Mouse (Mus musculus): Measurements from ENCODE around the gene Bcl2l12.
A peak's percentile ranks its signal among the peaks of the same experiment; 100 is the strongest.

The Bcl2l12 gene

DNA sequence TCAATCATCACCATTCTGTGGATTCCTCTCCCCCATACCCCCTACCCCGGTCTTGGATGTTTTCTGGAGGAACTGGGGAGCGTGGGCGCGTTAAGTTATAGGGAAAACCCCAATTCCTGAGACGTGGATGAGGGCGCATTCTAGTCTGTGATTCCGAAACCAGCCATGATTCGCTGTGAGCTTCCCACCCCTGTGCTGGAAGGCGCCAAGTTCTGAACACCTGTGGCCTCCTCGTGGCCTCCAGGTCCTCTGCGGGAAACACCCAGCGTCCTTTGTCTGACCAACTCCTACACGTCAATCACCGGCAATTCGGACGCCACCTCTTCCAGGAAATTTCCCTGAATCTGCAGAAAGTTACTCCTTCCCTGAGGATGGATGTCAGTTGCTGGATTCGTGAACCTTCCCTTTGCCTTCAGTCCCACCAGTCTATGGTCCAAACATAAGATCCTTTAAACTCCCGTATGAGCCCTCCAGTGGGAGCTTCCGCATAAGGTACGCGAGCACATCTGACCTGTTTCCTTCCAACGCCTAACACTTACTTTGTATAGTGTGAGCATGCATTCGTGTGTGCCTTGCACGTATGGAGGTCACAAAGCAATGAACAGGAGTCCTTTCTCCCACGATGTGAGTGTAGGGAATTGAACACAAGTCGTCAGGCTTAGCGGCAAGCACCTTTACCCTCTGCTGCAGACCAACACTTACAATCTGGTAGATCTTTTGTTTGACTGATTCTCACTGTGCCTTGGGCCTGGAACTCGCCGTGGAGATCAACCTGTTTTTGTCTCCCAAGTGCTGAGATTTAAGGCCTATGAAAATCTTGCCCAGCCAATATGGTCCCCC is 11.4 kb downstream of the Bcl2l12 start:
- DNase-seq (ENCODE audit: low read depth in 2 of 2, low spot score in 2 of 2), result no peak

GRCm38 (mm10) chr7:44986192-44986878 is 12.2 kb downstream of the Bcl2l12 start, which contains the start of gene Prmt1:
Gene Prmt1 (minus strand): TSS chr7:44986568.
- peak; percentile 98 for DNase-seq (ENCODE audit: low read depth in 2 of 2, low spot score in 2 of 2)

DNA sequence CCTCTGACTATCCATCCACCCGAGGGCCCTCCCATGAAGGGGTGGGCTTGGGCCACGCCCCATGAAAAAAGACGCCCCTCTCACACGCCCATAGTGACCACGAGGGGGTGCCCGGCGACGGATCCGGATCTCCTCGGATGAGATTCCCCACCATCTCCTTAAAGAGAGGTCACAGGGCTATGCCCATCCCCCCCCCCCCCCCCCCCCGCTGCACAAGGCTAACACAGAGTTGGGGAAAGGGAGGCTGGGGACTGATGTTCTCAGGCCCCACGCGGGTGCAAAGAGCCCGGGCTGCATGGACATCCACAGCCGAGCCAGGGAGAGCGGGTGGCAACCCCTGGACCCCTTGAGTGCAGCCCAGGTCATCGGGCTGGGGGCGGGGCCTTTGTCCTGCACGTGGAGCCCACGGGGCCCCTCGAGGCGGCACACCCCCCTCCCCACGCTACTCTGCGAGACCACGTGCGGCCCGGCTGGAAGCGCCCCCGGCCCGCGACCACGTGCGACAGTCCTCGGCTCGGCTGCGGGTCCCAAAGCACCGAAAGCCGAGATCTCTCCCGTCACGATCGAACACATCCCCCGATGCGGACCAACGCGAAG is 12.8 kb downstream of the Bcl2l12 start:
- peak; percentile 45 to 48 for DNase-seq (ENCODE audit: low read depth in 2 of 2, low spot score in 2 of 2)

DNA sequence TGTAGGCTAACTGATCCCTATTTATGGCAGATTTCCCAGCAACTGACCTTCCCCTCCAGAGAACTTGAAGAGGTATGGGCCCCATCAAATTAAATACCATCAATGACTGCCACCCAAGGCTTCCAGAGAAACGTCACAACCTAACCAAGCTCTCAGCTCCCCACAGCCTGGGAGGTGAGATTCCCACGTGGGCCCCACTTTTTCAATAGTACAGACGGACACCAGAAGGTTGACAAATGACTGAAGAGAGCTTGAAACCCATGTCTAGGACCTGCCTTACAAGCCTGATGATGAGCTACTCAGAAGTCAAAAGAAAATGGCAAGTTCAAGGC is 13.7 kb downstream of the Bcl2l12 start:
- no peak for DNase-seq (ENCODE audit: low read depth in 2 of 2, low spot score in 2 of 2)

- no peak for DNase-seq (ENCODE audit: low read depth in 2 of 2, low spot score in 2 of 2)
Measured at GRCm38 (mm10) chr7:44983944-44984832, 14.3 kb downstream of the Bcl2l12 start.

DNA sequence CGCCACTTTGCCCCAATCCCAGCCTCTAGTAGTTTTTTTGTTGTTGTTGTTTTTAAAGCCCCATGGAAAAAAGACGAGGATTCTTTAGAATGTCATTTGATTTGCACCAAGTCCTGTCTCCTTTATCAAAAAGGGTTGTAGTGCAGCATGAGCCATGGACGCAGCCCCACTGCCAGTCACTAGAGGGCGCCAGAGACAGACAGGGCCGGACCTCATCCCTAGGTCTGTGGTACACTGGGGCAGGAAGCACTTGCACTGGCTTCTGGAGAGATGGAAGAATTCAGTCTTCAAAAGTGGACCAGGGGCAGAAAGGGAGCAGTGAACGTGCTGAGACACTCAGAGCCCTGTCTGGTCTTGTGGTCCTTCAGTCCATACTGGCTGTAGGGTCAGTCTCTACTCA is 15.4 kb downstream of the Bcl2l12 start:
- peak; percentile 85 to 89 for DNase-seq (ENCODE audit: low read depth in 2 of 2, low spot score in 2 of 2)

GRCm38 (mm10) chr7:44981539-44981938 is 17.0 kb downstream of the Bcl2l12 start:
- no peak for DNase-seq (ENCODE audit: low read depth in 2 of 2, low spot score in 2 of 2)

DNA sequence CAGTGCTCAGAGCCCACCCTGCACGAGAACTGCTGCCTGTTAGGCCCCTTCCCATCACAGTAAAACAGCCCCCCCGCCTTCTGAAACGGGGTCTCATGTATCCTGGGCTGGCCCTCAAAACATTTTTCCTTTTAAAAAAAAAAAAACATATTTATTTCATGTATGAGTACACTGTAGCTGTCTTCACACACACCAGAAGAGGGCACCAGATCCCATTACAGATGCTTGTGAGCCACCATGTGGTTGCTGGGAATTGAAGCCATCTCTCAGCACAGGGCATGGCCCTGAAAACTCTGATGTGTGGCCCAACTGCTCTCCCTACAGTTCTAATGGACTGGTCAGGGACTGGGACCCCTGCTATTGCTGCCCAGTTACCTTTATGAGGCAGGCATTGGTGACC is 20.2 kb downstream of the Bcl2l12 start:
- no peak for DNase-seq (ENCODE audit: low read depth in 2 of 2, low spot score in 2 of 2)

DNA sequence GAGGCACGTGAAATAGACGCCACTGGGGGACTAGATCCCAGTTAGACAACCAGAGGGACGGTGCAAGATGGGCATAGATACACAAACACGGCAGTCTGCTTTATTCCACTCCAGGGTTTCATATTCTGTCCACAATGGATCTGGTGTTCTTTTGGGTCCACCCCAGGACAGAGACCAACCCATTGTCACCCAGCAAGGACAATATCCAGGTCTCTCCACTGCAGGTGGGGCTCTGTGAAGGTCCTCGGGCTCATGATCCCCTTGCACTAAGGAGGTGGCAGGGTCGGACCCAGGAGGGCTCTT is 23.4 kb downstream of the Bcl2l12 start:
- no peak for DNase-seq (ENCODE audit: low read depth in 2 of 2, low spot score in 2 of 2)

DNA sequence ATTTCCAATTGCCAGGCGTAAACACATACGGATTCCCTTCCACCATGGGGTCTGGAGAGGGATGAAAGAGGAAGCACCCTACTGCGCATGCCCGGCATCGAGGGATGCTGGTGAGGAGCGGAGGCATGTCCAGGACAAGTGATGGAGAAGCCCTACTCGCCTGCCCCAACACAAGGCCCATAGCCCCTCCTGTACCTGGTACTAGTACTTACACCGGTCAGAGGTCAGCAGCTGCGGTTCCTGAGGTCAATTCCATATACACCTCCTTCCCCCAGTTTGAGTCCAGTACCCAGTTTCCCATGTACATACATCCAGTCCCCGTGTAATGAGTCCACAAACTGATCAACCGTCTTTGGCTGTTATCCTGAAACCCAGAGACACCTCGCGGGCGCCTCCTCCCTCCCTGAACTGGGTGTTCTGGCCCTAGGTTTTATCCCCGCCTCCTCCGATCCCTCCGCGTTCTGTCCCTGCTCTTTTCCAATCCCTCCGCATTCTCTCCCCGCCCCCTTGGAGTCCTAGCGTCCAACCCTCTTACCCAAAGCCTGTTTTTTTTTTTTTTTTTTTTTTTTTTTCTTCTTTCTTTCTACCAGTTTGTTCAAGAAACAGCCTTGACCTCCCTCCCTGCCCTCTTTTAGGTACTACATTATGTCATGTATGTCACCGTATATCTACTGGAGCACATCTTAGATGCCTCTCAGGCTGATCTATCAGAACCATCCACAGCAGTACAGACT is 24.0 kb downstream of the Bcl2l12 start, which contains the start of gene Cpt1c:
Gene Cpt1c, minus strand, starts transcription at position 469 of the 734 bp plus-strand sequence.
- DNase-seq (ENCODE audit: low read depth in 2 of 2, low spot score in 2 of 2), result no peak

DNA sequence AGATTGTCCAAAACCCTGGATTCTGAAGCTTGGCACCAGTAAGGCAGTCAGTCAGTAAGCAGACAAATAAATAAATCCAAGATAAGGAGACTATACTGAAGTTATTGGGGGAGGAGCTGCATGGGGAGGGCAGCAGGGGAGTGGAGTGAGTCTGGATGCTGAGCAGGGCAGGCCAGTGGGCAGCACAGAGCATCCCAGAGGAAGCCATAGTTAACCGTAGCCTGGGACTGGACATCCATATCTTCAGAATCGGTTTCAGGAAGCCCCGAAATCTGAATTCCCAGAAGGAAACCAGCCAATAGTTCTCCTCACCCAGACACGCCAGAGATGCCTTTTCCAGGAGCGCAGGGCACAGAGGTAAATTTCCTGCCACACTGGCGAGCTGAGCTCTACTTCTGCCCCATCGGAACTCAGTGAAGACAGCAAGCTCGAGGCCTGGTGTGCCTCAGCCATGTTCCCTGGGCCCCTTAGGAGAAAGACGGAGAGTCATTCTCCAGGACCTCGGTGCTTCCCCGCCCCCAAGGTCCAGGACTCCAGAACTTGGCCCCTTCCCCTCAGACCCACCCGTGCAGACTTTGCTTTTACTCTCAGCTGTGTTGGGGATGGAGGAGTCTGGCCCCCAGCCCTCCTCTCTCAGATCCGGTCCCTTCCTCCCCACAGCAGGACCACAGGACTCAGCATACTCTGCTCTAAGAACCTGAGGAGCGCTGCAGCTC is 24.9 kb downstream of the Bcl2l12 start:
- no peak for DNase-seq (ENCODE audit: low read depth in 2 of 2, low spot score in 2 of 2)

DNA sequence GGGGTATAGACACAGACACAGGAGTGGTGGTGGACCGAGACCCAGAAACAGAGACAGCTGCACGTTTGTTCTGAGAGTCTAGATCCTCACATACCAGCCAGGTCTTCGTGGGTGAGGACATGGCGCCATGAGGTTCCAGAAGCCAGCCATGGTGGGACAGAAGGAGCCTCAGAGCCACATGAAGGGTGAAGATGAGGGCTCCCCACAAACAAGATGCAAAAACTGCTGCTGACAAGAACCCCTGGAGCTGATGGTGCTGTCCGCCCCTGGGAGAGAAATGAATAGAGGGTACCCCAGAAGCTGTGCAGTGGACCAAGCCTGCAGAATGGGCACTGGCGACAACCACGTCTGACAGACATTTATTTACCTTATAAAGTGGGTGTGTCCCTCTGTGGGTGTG is 27.4 kb downstream of the Bcl2l12 start:
- DNase-seq (ENCODE audit: low read depth in 2 of 2, low spot score in 2 of 2), result no peak

DNA sequence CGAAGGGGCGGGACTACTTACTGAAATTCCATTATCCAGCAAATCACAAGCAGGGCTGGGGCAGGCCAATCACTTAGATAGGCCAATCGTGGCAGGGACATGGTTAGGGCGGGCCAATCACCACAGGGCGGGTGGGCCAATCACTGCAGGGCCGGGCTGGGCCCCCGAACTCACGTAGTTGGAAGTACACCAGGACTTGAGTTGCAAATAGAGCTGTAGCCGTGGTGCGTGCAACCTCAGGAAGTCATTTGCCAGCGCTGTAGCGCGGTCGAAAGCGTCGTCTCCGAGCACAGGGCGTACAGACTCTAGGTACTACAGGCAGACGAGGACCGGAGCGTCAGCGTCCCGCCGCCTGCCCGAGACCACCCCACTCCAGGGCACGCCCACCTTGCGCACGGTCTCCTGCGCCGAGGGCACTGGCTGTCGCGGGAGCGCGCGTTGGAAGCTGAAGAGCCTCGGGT is 28.3 kb downstream of the Bcl2l12 start:
- DNase-seq (ENCODE audit: low read depth in 2 of 2, low spot score in 2 of 2), result peak; percentile 52 to 70

DNA sequence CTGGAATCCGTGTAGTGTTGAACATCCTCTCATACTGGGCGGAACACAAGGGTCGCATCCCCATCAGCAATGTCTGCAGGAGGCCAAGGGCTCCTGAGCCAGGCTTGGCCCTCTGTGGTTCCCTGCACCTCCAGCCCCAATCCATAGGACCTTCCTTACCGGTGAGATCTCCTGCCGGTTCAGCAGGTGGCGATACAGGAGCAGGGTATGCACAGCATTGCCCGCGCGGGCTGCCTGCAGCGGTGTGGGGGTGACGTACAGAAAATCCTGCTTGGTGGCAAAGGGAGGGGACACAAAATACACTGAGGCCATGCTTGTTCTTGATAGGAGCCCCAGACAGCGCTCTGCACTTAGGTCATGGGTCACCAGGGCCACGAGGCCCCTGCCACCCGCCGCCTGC is 31.9 kb downstream of the Bcl2l12 start:
- no peak for DNase-seq (ENCODE audit: low read depth in 2 of 2, low spot score in 2 of 2)

- DNase-seq (ENCODE audit: low read depth in 2 of 2, low spot score in 2 of 2), result no peak
Measured at GRCm38 (mm10) chr7:44965975-44966374, 32.5 kb downstream of the Bcl2l12 start.

GRCm38 (mm10) chr7:44964990-44965389 is 33.5 kb downstream of the Bcl2l12 start:
- no peak for DNase-seq (ENCODE audit: low read depth in 2 of 2, low spot score in 2 of 2)

GRCm38 (mm10) chr7:44962831-44963230 is 35.7 kb downstream of the Bcl2l12 start:
- DNase-seq (ENCODE audit: low read depth in 2 of 2, low spot score in 2 of 2), result no peak

DNA sequence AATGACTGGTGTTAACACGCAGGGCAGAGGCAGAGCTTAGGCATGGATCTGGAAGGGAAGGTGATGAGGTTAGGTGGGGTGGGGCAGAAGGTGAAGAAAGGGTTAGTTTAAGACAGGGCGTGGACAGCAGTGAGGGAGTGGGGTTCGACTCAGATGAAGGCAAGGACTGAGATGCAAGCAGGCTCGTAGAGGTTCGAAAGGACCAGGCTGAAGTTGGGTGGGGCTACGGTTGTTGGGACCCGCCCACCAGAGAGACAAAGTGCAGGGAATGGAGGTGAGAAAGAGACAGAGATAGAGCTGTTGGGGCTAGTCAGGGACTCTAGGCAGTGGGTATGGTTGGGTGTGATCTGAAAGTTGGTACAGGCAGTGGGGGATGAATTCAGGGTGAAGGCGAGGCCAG is 36.2 kb downstream of the Bcl2l12 start:
- no peak for DNase-seq (ENCODE audit: low read depth in 2 of 2, low spot score in 2 of 2)

GRCm38 (mm10) chr7:44960512-44960910 is 38.0 kb downstream of the Bcl2l12 start:
- no peak for DNase-seq (ENCODE audit: low read depth in 2 of 2, low spot score in 2 of 2)
